In genomic region chr5:113856631-113857030, GRCm38 (mm10) we compare ENCODE assay signal across 14 mouse cellular contexts. TPM values are rescaled to one million over a fixed set of nuclear protein-coding genes. Genes with fewer than 3 reads are reported as not detected.
A peak's percentile ranks its signal among the peaks of the same experiment; 100 is the strongest.
DNase-seq lines count a peak whose midpoint lies in the region; ATAC-seq and TF ChIP-seq lines count a peak whose summit lies in the region.
"Had no signal": no experiment of that assay in that cellular context is flagged by ENCODE, and none has a peak within 500 bp of the region (broad histone marks: within the 10 kb centered on the region; RNA-seq: fewer than 3 reads in every experiment).

No protein-coding gene starts in this region.

- no peak overlapping the region for H3K9ac ChIP-seq in ES-Bruce4 (ENCODE audit: low read depth, poor library complexity, severe bottlenecking)
- H3K9ac ChIP-seq in forebrain, embryonic 14.5 days (ENCODE audit: low read length), result peak overlapping the region; percentile 32
- H3K9ac ChIP-seq: liver, embryonic 14.5 days had no signal

- H3K4me2 ChIP-seq in forebrain, embryonic 14.5 days (ENCODE audit: low read length), result no peak overlapping the region

- H3K9me3 ChIP-seq in ES-Bruce4 (replicated peaks; ENCODE audit: control insufficient read depth, insufficient read depth, low read length, poor library complexity, severe bottlenecking), result no peaks in the 10 kb centered on the region
- no peaks in the 10 kb centered on the region for H3K9me3 ChIP-seq in forebrain, embryonic 14.5 days (replicated peaks; ENCODE audit: control insufficient read depth, low read length)
- no peaks in the 10 kb centered on the region; the same call in 1 of the 2 replicates for H3K9me3 ChIP-seq in midbrain, embryonic 10.5 days (replicated peaks)

- peak; percentile 49 to 50 for DNase-seq in heart, adult 9 months (ENCODE audit: low spot score in 2 of 2)
- DNase-seq in heart, postnatal 25 days (ENCODE audit: low spot score), result no peak
- DNase-seq in forebrain, embryonic 14.5 days (ENCODE audit: low spot score), result no peak
- DNase-seq in midbrain, embryonic 10.5 days (ENCODE audit: low spot score), result no peak
- no peak for DNase-seq in spleen, adult 12 weeks (ENCODE audit: low spot score)
- no peak for DNase-seq in urinary bladder, postnatal 14 days (ENCODE audit: low spot score)
- no peak for DNase-seq in lung, postnatal 14 days
- DNase-seq: cerebellum, postnatal 14 days; kidney, postnatal 4 days; right cerebral cortex, adult 18-20 months had no signal

- no peak for TF ChIP-seq POLR2A in ES-Bruce4 (IDR thresholded peaks at IDR 0.05; ENCODE audit: insufficient read depth, low read length)

- H3K36me3 ChIP-seq in ES-Bruce4 (ENCODE audit: control insufficient read depth, insufficient read depth, low read length, poor library complexity, severe bottlenecking), result no peaks in the 10 kb centered on the region
- H3K36me3 ChIP-seq in forebrain, embryonic 14.5 days (ENCODE audit: control insufficient read depth, insufficient read depth, low read length), result peaks cover 11% of the 10 kb centered on the region
- H3K36me3 ChIP-seq in midbrain, embryonic 10.5 days, result peaks cover 42% of the 10 kb centered on the region

- H3K4me1 ChIP-seq in ES-Bruce4 (ENCODE audit: control insufficient read depth, insufficient read depth, low read length), result peaks cover 3% of the 10 kb centered on the region
- peaks cover 36% of the 10 kb centered on the region for H3K4me1 ChIP-seq in forebrain, embryonic 14.5 days (ENCODE audit: control insufficient read depth, insufficient read depth, low read length)
- peaks cover 46% of the 10 kb centered on the region for H3K4me1 ChIP-seq in midbrain, embryonic 10.5 days

- no peak for TF ChIP-seq CTCF in ES-Bruce4 (IDR thresholded peaks at IDR 0.05; ENCODE audit: low read depth, low read length)

- ATAC-seq in forebrain, embryonic 14.5 days, result no peak
- ATAC-seq: inflammation-experienced regulatory T-cells, adult 6 months had no signal

- intact Hi-C loops in heart, postnatal 25 days (cut with DNase I), result loop anchor here (5.0 kb wide), 1 partner anchor 41 kb away; no protein-coding TSS in a partner anchor

- no peak for TF ChIP-seq EP300 in ES-Bruce4 (IDR thresholded peaks at IDR 0.05; ENCODE audit: insufficient read depth, low read depth, low read length)

- H3K4me3 ChIP-seq in ES-Bruce4 (ENCODE audit: low read depth, low read length), result no peak overlapping the region
- no peak overlapping the region for H3K4me3 ChIP-seq in forebrain, embryonic 14.5 days (ENCODE audit: low read depth, low read length)
- no peak overlapping the region for H3K4me3 ChIP-seq in midbrain, embryonic 10.5 days
- H3K4me3 ChIP-seq: left cerebral cortex, adult 2 months had no signal

- WGBS in forebrain, embryonic 14.5 days, result 69% methylated on average over 7 of the region's 7 CpGs
- 81% methylated on average over 7 of the region's 7 CpGs for WGBS in midbrain, embryonic 10.5 days

- no peaks in the 10 kb centered on the region for H3K27me3 ChIP-seq in ES-Bruce4 (ENCODE audit: control insufficient read depth, insufficient read depth, low read length, poor library complexity, severe bottlenecking)
- H3K27me3 ChIP-seq in forebrain, embryonic 14.5 days (replicated peaks; ENCODE audit: control insufficient read depth, insufficient read depth, low read length), result no peaks in the 10 kb centered on the region
- no peaks in the 10 kb centered on the region for H3K27me3 ChIP-seq in midbrain, embryonic 10.5 days (ENCODE audit: low read depth, poor library complexity, severe bottlenecking)

- peak overlapping the region; percentile 7; the same call in 1 of the 2 replicates for H3K27ac ChIP-seq in ES-Bruce4 (ENCODE audit: insufficient read depth, low read length)
- peak overlapping the region; percentile 81 for H3K27ac ChIP-seq in forebrain, embryonic 14.5 days (ENCODE audit: low read depth, low read length)
- 0 out of 2 replicates have a peak overlapping the region, but pooled peaks have one; percentile 6 for H3K27ac ChIP-seq in midbrain, embryonic 10.5 days (replicated peaks)
- H3K27ac ChIP-seq: left cerebral cortex, adult 2 months; liver, embryonic 14.5 days had no signal

RNA-seq across cellular contexts. Expression of gene Selplg, which starts 24.2 kb away (rescaled TPM):
- total RNA-seq in heart, postnatal 25 days (2021), result 1 to 10 TPM; 2.4 to 3.6 TPM
- 0.72 and 1.9 TPM in 2 replicates for polyA plus RNA-seq in ES-Bruce4 (2011; ENCODE audit: insufficient read depth, insufficient read length, low read depth, missing spikeins)
- polyA plus RNA-seq in forebrain, embryonic 14.5 days (2014; fragmentation: Nextera tagmentation; extraction: Ambion mirVana), result 1.8 and 1.9 TPM in 2 replicates
- polyA plus RNA-seq in midbrain, embryonic 10.5 days (2016; fragmentation: Nextera tagmentation; extraction: Ambion mirVana), result 0.77 and 1.5 TPM in 2 replicates

RNA-seq across cellular contexts. Expression of gene Coro1c, which starts 51.9 kb away (rescaled TPM):
- 10 to 100 TPM; 34.5 to 35.2 TPM for total RNA-seq in heart, postnatal 25 days (2021)
- polyA plus RNA-seq in ES-Bruce4 (2011; ENCODE audit: insufficient read depth, insufficient read length, low read depth, missing spikeins), result 174 and 218 TPM in 2 replicates
- polyA plus RNA-seq in forebrain, embryonic 14.5 days (2014; fragmentation: Nextera tagmentation; extraction: Ambion mirVana), result 169 and 193 TPM in 2 replicates
- polyA plus RNA-seq in midbrain, embryonic 10.5 days (2016; fragmentation: Nextera tagmentation; extraction: Ambion mirVana), result 205 and 233 TPM in 2 replicates

RNA-seq across cellular contexts. Expression of gene Tmem119, which starts 56.3 kb away (rescaled TPM):
- 1 to 10 TPM; 6.7 to 7.3 TPM for total RNA-seq in heart, postnatal 25 days (2021)
- 0.79 and 1.2 TPM in 2 replicates for polyA plus RNA-seq in ES-Bruce4 (2011; ENCODE audit: insufficient read depth, insufficient read length, low read depth, missing spikeins)
- polyA plus RNA-seq in forebrain, embryonic 14.5 days (2014; fragmentation: Nextera tagmentation; extraction: Ambion mirVana), result 3.3 and 4.0 TPM in 2 replicates
- polyA plus RNA-seq in midbrain, embryonic 10.5 days (2016; fragmentation: Nextera tagmentation; extraction: Ambion mirVana), result 23.6 and 25.1 TPM in 2 replicates
- polyA plus RNA-seq: inflammation-experienced regulatory T-cells, adult 6 months had no signal

Comparison
In these comparisons a context has a peak if more than half of its experiments do, and no peak if none do; other contexts are left out.
1. DNase-seq: peak in heart, adult 9 months (2 of 2); none in heart, postnatal 25 days (single experiment), forebrain, embryonic 14.5 days (single experiment), midbrain, embryonic 10.5 days (single experiment), spleen, adult 12 weeks (single experiment), urinary bladder, postnatal 14 days (single experiment) and lung, postnatal 14 days (single experiment).
2. H3K27ac ChIP-seq: peak in every context shown above with its lines; median percentile 81 in forebrain, embryonic 14.5 days; 7 in ES-Bruce4; 6 in midbrain, embryonic 10.5 days.